Mouse (Mus musculus): ENCODE measurements around the gene Dock4. TPM values are rescaled to one million over a fixed set of nuclear protein-coding genes. Genes with fewer than 3 reads are reported as not detected.
"Not testable (repeated sequence)": the region's sequence is repeated elsewhere in the genome, so short reads cannot be mapped to it uniquely, and the experiment has no call there.

The Dock4 gene
- polyA plus RNA-seq, 1 experiment = 41.2 TPM

GRCm38 (mm10) chr12:40842251-40842988, 396.7 kb downstream of the Dock4 start:
- no peak overlapping the region for H3K4me3 ChIP-seq (ENCODE audit: insufficient read depth, low read length)
- H3K4me1 ChIP-seq (ENCODE audit: control insufficient read depth, insufficient read depth, low read length) = peaks cover 7% of the 10 kb centered on the region
- TF ChIP-seq CTCF (IDR thresholded peaks at IDR 0.05; ENCODE audit: extremely low read depth, insufficient read depth, low read length) (peak; percentile 42; the same call in 1 of the 2 replicates), POLR2A (IDR thresholded peaks at IDR 0.05; ENCODE audit: extremely low read depth, insufficient read depth, low read length) (no peak)
- no peak overlapping the region for H3K27ac ChIP-seq (ENCODE audit: insufficient read depth, low read length)

- TF ChIP-seq POLR2A (IDR thresholded peaks at IDR 0.05; ENCODE audit: extremely low read depth, insufficient read depth, low read length) (no peak), CTCF (IDR thresholded peaks at IDR 0.05; ENCODE audit: extremely low read depth, insufficient read depth, low read length) (no peak)
- H3K27ac ChIP-seq (ENCODE audit: insufficient read depth, low read length) = no peak overlapping the region
- H3K4me1 ChIP-seq (ENCODE audit: control insufficient read depth, insufficient read depth, low read length) = peaks cover 5% of the 10 kb centered on the region
- no peak overlapping the region for H3K4me3 ChIP-seq (ENCODE audit: insufficient read depth, low read length)
These were observed 397.2 kb downstream of the Dock4 start for GRCm38 (mm10) chr12:40842991-40843390.

GRCm38 (mm10) chr12:40843474-40844080, 397.8 kb downstream of the Dock4 start:
- Histone ChIP-seq H3K27ac (ENCODE audit: insufficient read depth, low read length) (no peak overlapping the region), H3K4me3 (ENCODE audit: insufficient read depth, low read length) (no peak overlapping the region), H3K4me1 (ENCODE audit: control insufficient read depth, insufficient read depth, low read length) (peaks cover 5% of the 10 kb centered on the region)
- TF ChIP-seq CTCF (IDR thresholded peaks at IDR 0.05; ENCODE audit: extremely low read depth, insufficient read depth, low read length) (no peak), POLR2A (IDR thresholded peaks at IDR 0.05; ENCODE audit: extremely low read depth, insufficient read depth, low read length) (no peak)

- TF ChIP-seq POLR2A (IDR thresholded peaks at IDR 0.05; ENCODE audit: extremely low read depth, insufficient read depth, low read length) = no peak
- TF ChIP-seq CTCF (IDR thresholded peaks at IDR 0.05; ENCODE audit: extremely low read depth, insufficient read depth, low read length) = no peak
- H3K4me3 ChIP-seq (ENCODE audit: insufficient read depth, low read length) = no peak overlapping the region
- H3K27ac ChIP-seq (ENCODE audit: insufficient read depth, low read length) = no peak overlapping the region
- peaks cover 5% of the 10 kb centered on the region for H3K4me1 ChIP-seq (ENCODE audit: control insufficient read depth, insufficient read depth, low read length)
These were observed 398.6 kb downstream of the Dock4 start for GRCm38 (mm10) chr12:40844324-40844723.

GRCm38 (mm10) chr12:40854705-40855367, 409.1 kb downstream of the Dock4 start:
- TF ChIP-seq POLR2A (IDR thresholded peaks at IDR 0.05; ENCODE audit: extremely low read depth, insufficient read depth, low read length) (no peak), CTCF (IDR thresholded peaks at IDR 0.05; ENCODE audit: extremely low read depth, insufficient read depth, low read length) (no peak)
- no peaks in the 10 kb centered on the region for H3K4me1 ChIP-seq (ENCODE audit: control insufficient read depth, insufficient read depth, low read length)
- H3K27ac ChIP-seq (ENCODE audit: insufficient read depth, low read length) = no peak overlapping the region
- no peak overlapping the region for H3K4me3 ChIP-seq (ENCODE audit: insufficient read depth, low read length)

GRCm38 (mm10) chr12:40857466-40857865, 411.7 kb downstream of the Dock4 start:
- Histone ChIP-seq H3K27ac (ENCODE audit: insufficient read depth, low read length) (no peak overlapping the region), H3K4me3 (ENCODE audit: insufficient read depth, low read length) (no peak overlapping the region), H3K4me1 (ENCODE audit: control insufficient read depth, insufficient read depth, low read length) (no peaks in the 10 kb centered on the region)
- no peak for TF ChIP-seq CTCF (IDR thresholded peaks at IDR 0.05; ENCODE audit: extremely low read depth, insufficient read depth, low read length)
- TF ChIP-seq POLR2A (IDR thresholded peaks at IDR 0.05; ENCODE audit: extremely low read depth, insufficient read depth, low read length) = no peak

GRCm38 (mm10) chr12:40858763-40859162, 413.0 kb downstream of the Dock4 start:
- H3K4me3 ChIP-seq (ENCODE audit: insufficient read depth, low read length); H3K27ac ChIP-seq (ENCODE audit: insufficient read depth, low read length); H3K4me1 ChIP-seq (ENCODE audit: control insufficient read depth, insufficient read depth, low read length): not testable (repeated sequence)

GRCm38 (mm10) chr12:40870387-40870786, 424.6 kb downstream of the Dock4 start:
- Histone ChIP-seq H3K4me3 (ENCODE audit: insufficient read depth, low read length) (no peak overlapping the region), H3K4me1 (ENCODE audit: control insufficient read depth, insufficient read depth, low read length) (no peaks in the 10 kb centered on the region), H3K27ac (ENCODE audit: insufficient read depth, low read length) (no peak overlapping the region)
- TF ChIP-seq POLR2A (IDR thresholded peaks at IDR 0.05; ENCODE audit: extremely low read depth, insufficient read depth, low read length) (no peak), CTCF (IDR thresholded peaks at IDR 0.05; ENCODE audit: extremely low read depth, insufficient read depth, low read length) (no peak)

- TF ChIP-seq POLR2A (IDR thresholded peaks at IDR 0.05; ENCODE audit: extremely low read depth, insufficient read depth, low read length) (no peak), CTCF (IDR thresholded peaks at IDR 0.05; ENCODE audit: extremely low read depth, insufficient read depth, low read length) (no peak)
- Histone ChIP-seq H3K27ac (ENCODE audit: insufficient read depth, low read length) (no peak overlapping the region), H3K4me1 (ENCODE audit: control insufficient read depth, insufficient read depth, low read length) (no peaks in the 10 kb centered on the region), H3K4me3 (ENCODE audit: insufficient read depth, low read length) (no peak overlapping the region)
These were observed 427.0 kb downstream of the Dock4 start for GRCm38 (mm10) chr12:40872716-40873115.

GRCm38 (mm10) chr12:40873267-40873666, 427.5 kb downstream of the Dock4 start:
- H3K4me1 ChIP-seq (ENCODE audit: control insufficient read depth, insufficient read depth, low read length); H3K27ac ChIP-seq (ENCODE audit: insufficient read depth, low read length); H3K4me3 ChIP-seq (ENCODE audit: insufficient read depth, low read length): not testable (repeated sequence)

Data from cortical plate, adult 2 months (tissue).